Mouse (Mus musculus): ENCODE measurements around the gene Mrps25. TPM values are rescaled to one million over a fixed set of nuclear protein-coding genes. Genes with fewer than 3 reads are reported as not detected.

The Mrps25 gene
- polyA plus RNA-seq, 1 experiment from 2014 or later: 65.8 TPM

DNA sequence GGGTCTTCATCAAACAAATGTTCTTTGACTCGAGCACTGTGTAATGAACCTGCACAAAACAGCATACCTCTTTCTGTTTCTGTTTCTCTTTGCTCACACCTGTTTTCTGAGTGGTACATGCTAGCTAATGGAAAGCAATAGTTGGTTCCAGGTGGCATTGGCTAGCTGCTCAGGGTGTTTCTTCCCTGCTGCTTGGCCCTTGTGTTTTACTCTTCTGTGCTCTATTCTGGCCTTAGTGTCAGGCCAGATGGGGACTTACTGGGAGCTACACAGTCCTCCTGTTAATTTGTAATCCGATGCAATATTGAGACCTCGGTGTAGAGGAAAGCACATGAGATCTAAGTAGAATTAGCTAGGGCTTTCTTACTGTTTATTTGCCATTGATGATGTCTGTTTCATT is 25.0 kb downstream of the Mrps25 start:
- Histone ChIP-seq H3K9ac (ENCODE audit: low read length) (no peak overlapping the region), H3K27ac (replicated peaks in 1 of 2; ENCODE audit: control insufficient read depth in 1 of 2, insufficient read depth in 1 of 2, low read depth in 2 of 2, low read length in 2 of 2) (no peak overlapping the region), H3K27me3 (ENCODE audit: control insufficient read depth, insufficient read depth, low read length) (no peaks in the 10 kb centered on the region), H3K4me2 (ENCODE audit: low read length) (no peak overlapping the region), H3K4me1 (ENCODE audit: control insufficient read depth in 2 of 2, insufficient read depth in 2 of 2, low read length in 2 of 2) (peaks cover 0 to 1% of the 10 kb centered on the region in 2 experiments; a peak in 2 of 4 replicates), H3K36me3 (ENCODE audit: control insufficient read depth, insufficient read depth, low read length) (peaks cover 100% of the 10 kb centered on the region), H3K4me3 (ENCODE audit: control insufficient read depth in 1 of 2, insufficient read depth in 1 of 2, low read depth in 1 of 2, low read length in 2 of 2) (no peak overlapping the region), H3K9me3 (ENCODE audit: control insufficient read depth, low read length) (no peaks in the 10 kb centered on the region)
- no peak for ATAC-seq (ENCODE audit: insufficient number of reproducible peaks, insufficient read depth, low FRiP score, low read depth)
- WGBS: 93% methylated on average over 3 of the region's 3 CpGs

DNA sequence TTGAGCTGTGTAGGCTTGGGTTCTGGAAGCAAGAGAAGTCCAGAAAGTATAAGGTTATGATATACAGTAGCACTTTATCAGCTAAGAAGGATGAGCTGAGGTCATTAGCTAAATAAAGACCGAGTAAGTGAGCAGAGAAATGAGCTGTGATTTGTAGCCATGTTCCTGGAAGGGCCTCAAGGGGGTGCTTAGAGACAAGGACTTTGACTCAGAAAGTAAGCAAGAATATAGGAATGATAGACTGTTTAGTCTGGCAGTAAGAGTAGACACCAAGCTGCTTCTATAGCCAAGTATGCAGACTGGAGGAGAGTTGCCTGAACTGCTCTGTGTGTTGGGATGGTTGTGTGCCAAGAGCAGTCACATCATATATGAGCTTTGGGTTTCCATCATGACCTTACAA is 30.1 kb downstream of the Mrps25 start:
- WGBS: 28% methylated on average over 1 of the region's 1 CpGs
- Histone ChIP-seq H3K4me2 (ENCODE audit: low read length) (no peak overlapping the region), H3K4me1 (ENCODE audit: control insufficient read depth in 2 of 2, insufficient read depth in 2 of 2, low read length in 2 of 2) (peaks cover 0 to 13% of the 10 kb centered on the region in 2 experiments; a peak in 2 of 4 replicates), H3K4me3 (ENCODE audit: control insufficient read depth in 1 of 2, insufficient read depth in 1 of 2, low read depth in 1 of 2, low read length in 2 of 2) (no peak overlapping the region), H3K27me3 (ENCODE audit: control insufficient read depth, insufficient read depth, low read length) (no peaks in the 10 kb centered on the region), H3K9me3 (ENCODE audit: control insufficient read depth, low read length) (no peaks in the 10 kb centered on the region), H3K36me3 (ENCODE audit: control insufficient read depth, insufficient read depth, low read length) (peaks cover 91% of the 10 kb centered on the region), H3K9ac (ENCODE audit: low read length) (no peak overlapping the region), H3K27ac (replicated peaks in 1 of 2; ENCODE audit: control insufficient read depth in 1 of 2, insufficient read depth in 1 of 2, low read depth in 2 of 2, low read length in 2 of 2) (peak overlapping the region in 1 of 2 experiments; percentile 33; a peak in 1 of 4 replicates)
- ATAC-seq (ENCODE audit: insufficient number of reproducible peaks, insufficient read depth, low FRiP score, low read depth): no peak

DNA sequence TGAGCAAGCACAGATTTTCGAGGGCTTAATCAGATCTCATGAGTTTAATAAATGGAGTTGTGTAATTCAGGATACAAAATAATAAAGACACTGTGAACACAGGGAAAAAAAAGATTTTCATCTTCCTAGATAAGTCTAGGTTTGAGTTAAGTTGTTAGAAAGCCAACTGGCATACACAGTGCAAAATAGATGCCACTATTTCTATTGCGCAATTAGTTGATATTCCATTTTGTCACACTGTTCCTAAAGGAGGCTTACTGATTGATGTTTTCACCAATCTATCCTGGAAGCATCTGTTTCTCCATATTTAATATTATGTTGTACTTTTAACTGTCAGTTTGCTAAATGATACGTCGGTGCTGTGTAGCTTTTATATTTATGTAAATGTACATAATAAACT is 38.0 kb downstream of the Mrps25 start:
- Histone ChIP-seq H3K9ac (ENCODE audit: low read length) (no peak overlapping the region), H3K9me3 (ENCODE audit: control insufficient read depth, low read length) (no peaks in the 10 kb centered on the region), H3K4me1 (ENCODE audit: control insufficient read depth in 2 of 2, insufficient read depth in 2 of 2, low read length in 2 of 2) (no peaks in the 10 kb centered on the region), H3K4me3 (ENCODE audit: control insufficient read depth in 1 of 2, insufficient read depth in 1 of 2, low read depth in 1 of 2, low read length in 2 of 2) (no peak overlapping the region), H3K36me3 (ENCODE audit: control insufficient read depth, insufficient read depth, low read length) (peaks cover 42% of the 10 kb centered on the region), H3K27me3 (ENCODE audit: control insufficient read depth, insufficient read depth, low read length) (no peaks in the 10 kb centered on the region), H3K27ac (replicated peaks in 1 of 2; ENCODE audit: control insufficient read depth in 1 of 2, insufficient read depth in 1 of 2, low read depth in 2 of 2, low read length in 2 of 2) (no peak overlapping the region), H3K4me2 (ENCODE audit: low read length) (no peak overlapping the region)
- WGBS: 94% methylated on average over 4 of the region's 4 CpGs
- ATAC-seq (ENCODE audit: insufficient number of reproducible peaks, insufficient read depth, low FRiP score, low read depth): no peak

DNA sequence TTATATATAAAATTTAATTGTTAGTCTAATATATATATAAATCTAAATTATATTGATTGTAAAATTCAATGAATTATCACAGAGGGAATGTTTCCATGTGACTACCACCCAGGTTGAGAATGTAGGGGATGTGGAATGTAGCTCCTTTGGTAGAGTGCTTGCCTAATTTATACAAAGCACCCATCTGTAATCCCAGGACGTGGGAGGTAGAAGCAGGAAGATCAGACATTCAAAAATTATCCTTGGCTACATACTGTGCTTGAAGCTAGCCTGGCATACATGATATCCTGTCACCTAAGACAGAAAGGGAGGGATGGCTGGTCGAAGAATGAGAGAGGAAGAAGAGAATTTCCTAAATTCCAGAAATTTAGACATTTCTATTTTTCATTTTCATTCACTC is 47.5 kb downstream of the Mrps25 start:
- no peak for ATAC-seq (ENCODE audit: insufficient number of reproducible peaks, insufficient read depth, low FRiP score, low read depth)

DNA sequence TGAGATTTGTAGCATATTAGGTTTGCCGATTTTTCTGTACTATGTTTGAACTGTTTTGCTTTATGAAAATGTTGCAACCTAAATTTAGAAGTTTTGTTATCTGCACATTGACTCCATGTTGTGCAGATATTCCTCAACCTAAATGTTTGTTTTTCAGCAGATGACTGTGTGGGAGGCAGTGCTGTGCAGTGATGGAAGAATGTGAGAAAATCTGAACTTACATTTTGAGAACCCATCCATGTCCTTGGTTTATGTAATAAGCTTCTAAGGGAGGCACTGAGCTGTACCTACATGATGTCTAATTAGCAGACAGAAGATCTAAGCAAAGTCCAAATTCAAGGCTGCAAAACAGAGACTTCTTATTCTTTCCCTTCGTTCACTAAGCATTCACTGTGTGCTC is 50.2 kb downstream of the Mrps25 start:
- Histone ChIP-seq H3K36me3 (ENCODE audit: control insufficient read depth, insufficient read depth, low read length) (peaks cover 7% of the 10 kb centered on the region; the same call in 1 of the 2 replicates), H3K4me1 (ENCODE audit: control insufficient read depth in 2 of 2, insufficient read depth in 2 of 2, low read length in 2 of 2) (peaks cover 3 to 12% of the 10 kb centered on the region in 2 experiments), H3K27me3 (ENCODE audit: control insufficient read depth, insufficient read depth, low read length) (no peaks in the 10 kb centered on the region), H3K4me3 (ENCODE audit: control insufficient read depth in 1 of 2, insufficient read depth in 1 of 2, low read depth in 1 of 2, low read length in 2 of 2) (no peak overlapping the region), H3K27ac (replicated peaks in 1 of 2; ENCODE audit: control insufficient read depth in 1 of 2, insufficient read depth in 1 of 2, low read depth in 2 of 2, low read length in 2 of 2) (no peak overlapping the region), H3K4me2 (ENCODE audit: low read length) (no peak overlapping the region), H3K9me3 (ENCODE audit: control insufficient read depth, low read length) (no peaks in the 10 kb centered on the region), H3K9ac (ENCODE audit: low read length) (no peak overlapping the region)
- WGBS: 83% methylated on average over 2 of the region's 2 CpGs
- no peak for ATAC-seq (ENCODE audit: insufficient number of reproducible peaks, insufficient read depth, low FRiP score, low read depth)

More for the DNA sequence above, 47.5 kb downstream of the Mrps25 start:
- Histone ChIP-seq H3K36me3 (ENCODE audit: control insufficient read depth, insufficient read depth, low read length) (peaks cover 17% of the 10 kb centered on the region), H3K4me3 (ENCODE audit: control insufficient read depth in 1 of 2, insufficient read depth in 1 of 2, low read depth in 1 of 2, low read length in 2 of 2) (no peak overlapping the region), H3K9me3 (ENCODE audit: control insufficient read depth, low read length) (no peaks in the 10 kb centered on the region), H3K4me1 (ENCODE audit: control insufficient read depth in 2 of 2, insufficient read depth in 2 of 2, low read length in 2 of 2) (peaks cover 3 to 17% of the 10 kb centered on the region in 2 experiments), H3K27ac (replicated peaks in 1 of 2; ENCODE audit: control insufficient read depth in 1 of 2, insufficient read depth in 1 of 2, low read depth in 2 of 2, low read length in 2 of 2) (no peak overlapping the region), H3K27me3 (ENCODE audit: control insufficient read depth, insufficient read depth, low read length) (no peaks in the 10 kb centered on the region), H3K4me2 (ENCODE audit: low read length) (no peak overlapping the region), H3K9ac (ENCODE audit: low read length) (no peak overlapping the region)
- 64% methylated on average over 2 of the region's 2 CpGs for WGBS

DNA sequence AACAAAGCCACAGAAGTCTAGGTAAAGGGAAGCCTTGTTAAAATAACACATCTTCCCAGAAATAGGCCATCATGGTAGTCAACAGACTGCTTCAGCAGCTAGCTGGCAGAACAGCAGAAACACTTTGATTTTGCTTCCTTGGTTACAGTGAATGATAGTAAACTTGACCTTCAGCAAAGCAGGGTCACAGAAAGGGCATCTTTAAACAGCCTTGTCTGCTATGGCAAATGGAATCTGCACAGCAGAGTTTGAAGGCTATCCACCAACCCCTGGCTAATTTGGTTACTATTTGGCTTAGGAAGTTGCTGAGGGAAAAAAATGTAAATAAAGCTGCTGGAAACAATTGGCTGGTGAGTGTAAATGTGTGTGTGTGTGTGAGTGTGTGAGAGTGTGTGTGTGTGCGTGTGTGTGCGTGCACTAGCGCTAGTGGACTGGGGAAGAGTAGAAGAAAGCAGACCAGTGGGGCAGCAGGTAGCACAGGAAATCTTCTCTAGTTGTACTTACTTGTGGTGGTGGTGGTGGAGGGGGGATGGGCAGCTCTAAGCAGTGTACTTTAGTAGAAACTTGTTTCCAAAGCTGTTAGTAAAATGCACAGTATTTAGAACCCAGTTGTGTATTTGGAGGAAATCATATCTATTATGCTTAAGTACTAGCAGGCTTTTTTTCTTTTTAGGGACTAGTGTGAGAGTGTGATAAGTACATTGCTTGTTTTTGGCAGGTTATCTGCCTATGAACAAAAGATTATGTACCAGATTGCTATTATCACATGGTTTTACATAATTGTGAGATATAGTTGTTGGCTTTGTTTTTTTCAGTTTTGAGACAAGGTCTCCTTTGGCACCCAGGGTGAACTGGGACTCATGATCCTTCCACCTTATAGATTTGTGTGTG is 51.6 kb downstream of the Mrps25 start:
- H3K9ac ChIP-seq (ENCODE audit: low read length): no peak overlapping the region
- H3K36me3 ChIP-seq (ENCODE audit: control insufficient read depth, insufficient read depth, low read length): peaks cover 7% of the 10 kb centered on the region; the same call in 1 of the 2 replicates
- peaks cover 3 to 12% of the 10 kb centered on the region in 2 experiments for H3K4me1 ChIP-seq (ENCODE audit: control insufficient read depth in 2 of 2, insufficient read depth in 2 of 2, low read length in 2 of 2)
- no peaks in the 10 kb centered on the region for H3K9me3 ChIP-seq (ENCODE audit: control insufficient read depth, low read length)
- ATAC-seq (ENCODE audit: insufficient number of reproducible peaks, insufficient read depth, low FRiP score, low read depth): no peak
- peak overlapping the region in 1 of 2 experiments; percentile 31; a peak in 1 of 4 replicates for H3K27ac ChIP-seq (replicated peaks in 1 of 2; ENCODE audit: control insufficient read depth in 1 of 2, insufficient read depth in 1 of 2, low read depth in 2 of 2, low read length in 2 of 2)
- no peaks in the 10 kb centered on the region for H3K27me3 ChIP-seq (ENCODE audit: control insufficient read depth, insufficient read depth, low read length)
- H3K4me2 ChIP-seq (ENCODE audit: low read length): no peak overlapping the region
- no peak overlapping the region for H3K4me3 ChIP-seq (ENCODE audit: control insufficient read depth in 1 of 2, insufficient read depth in 1 of 2, low read depth in 1 of 2, low read length in 2 of 2)
- 76% methylated on average over 3 of the region's 3 CpGs for WGBS

DNA sequence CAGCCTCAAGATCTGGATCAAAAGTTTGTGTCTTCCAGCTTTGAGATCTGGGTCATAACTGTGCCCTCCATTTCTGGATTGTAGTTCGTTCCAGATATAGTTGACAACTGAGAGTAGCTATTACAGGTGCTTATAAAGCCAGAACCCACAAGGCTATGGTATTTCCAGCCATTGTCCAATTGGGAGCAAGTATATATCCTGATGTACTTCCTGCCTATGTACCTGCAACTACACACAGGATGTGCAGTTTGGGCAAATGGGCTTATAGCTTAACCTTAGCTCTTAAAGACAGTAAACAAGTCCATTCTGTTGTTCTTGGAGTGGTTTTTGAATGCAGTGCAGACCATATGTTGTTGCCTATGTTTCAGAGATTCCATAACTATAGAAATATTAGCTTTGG is 52.4 kb downstream of the Mrps25 start:
- no peak overlapping the region for H3K27ac ChIP-seq (replicated peaks in 1 of 2; ENCODE audit: control insufficient read depth in 1 of 2, insufficient read depth in 1 of 2, low read depth in 2 of 2, low read length in 2 of 2)
- no peaks in the 10 kb centered on the region for H3K27me3 ChIP-seq (ENCODE audit: control insufficient read depth, insufficient read depth, low read length)
- H3K4me3 ChIP-seq (ENCODE audit: control insufficient read depth in 1 of 2, insufficient read depth in 1 of 2, low read depth in 1 of 2, low read length in 2 of 2): no peak overlapping the region
- 79% methylated on average over 1 of the region's 1 CpGs for WGBS
- H3K9me3 ChIP-seq (ENCODE audit: control insufficient read depth, low read length): no peaks in the 10 kb centered on the region
- H3K4me2 ChIP-seq (ENCODE audit: low read length): no peak overlapping the region
- ATAC-seq (ENCODE audit: insufficient number of reproducible peaks, insufficient read depth, low FRiP score, low read depth): no peak
- H3K4me1 ChIP-seq (ENCODE audit: control insufficient read depth in 2 of 2, insufficient read depth in 2 of 2, low read length in 2 of 2): peaks cover 3 to 12% of the 10 kb centered on the region in 2 experiments
- peaks cover 7% of the 10 kb centered on the region; the same call in 1 of the 2 replicates for H3K36me3 ChIP-seq (ENCODE audit: control insufficient read depth, insufficient read depth, low read length)
- H3K9ac ChIP-seq (ENCODE audit: low read length): no peak overlapping the region
